Mouse (Mus musculus) heart, adult 2 months (tissue): ENCODE results near the gene Trappc3. TPM values are rescaled to one million over a fixed set of nuclear protein-coding genes. Genes with fewer than 3 reads are reported as not detected.
"Not testable (repeated sequence)": the region's sequence is repeated elsewhere in the genome, so short reads cannot be mapped to it uniquely, and the experiment has no call there.

Experiments used
- DNase-seq, 2 experiments: peaks; one replicate each; pipeline ENCODE4 v3.0.0; 2021
- H3K27ac ChIP-seq: fragments of 200-600 bp; 2 replicates; pipeline ENCODE4 v1.8.1; 2022
- H3K27me3 ChIP-seq: fragments of 200-500 bp; 2 replicates; pipeline ENCODE4 v1.6.1; 2012; ENCODE audit warnings: mild to moderate bottlenecking, low read length, inconsistent platforms, mixed read lengths; ENCODE audit not compliant: control insufficient read depth, insufficient read depth
- H3K36me3 ChIP-seq: fragments of 200-500 bp; 2 replicates; pipeline ENCODE4 v1.6.1; 2012; ENCODE audit warnings: low read length, inconsistent platforms; ENCODE audit not compliant: control insufficient read depth, insufficient read depth
- H3K4me1 ChIP-seq: fragments of 200-500 bp; 2 replicates; pipeline ENCODE4 v1.6.1; 2011; ENCODE audit warnings: low read length; ENCODE audit not compliant: control insufficient read depth, insufficient read depth
- H3K4me3 ChIP-seq: fragments of 200-600 bp; 2 replicates; pipeline ENCODE4 v1.8.1; 2022
- H3K79me2 ChIP-seq: fragments of 200-500 bp; replicated peaks from 2 replicates; pipeline ENCODE4 v1.6.1; 2012; ENCODE audit warnings: mild to moderate bottlenecking, inconsistent platforms, low read length, moderate library complexity, mixed read lengths; ENCODE audit not compliant: control insufficient read depth, insufficient read depth
- H3K9ac ChIP-seq: fragments of 200-500 bp; 2 replicates; pipeline ENCODE4 v1.6.1; 2012; ENCODE audit warnings: low read depth, mild to moderate bottlenecking, control low read depth, inconsistent platforms, low read length, mixed read lengths
- CTCF ChIP-seq: fragments of 200-600 bp; IDR thresholded peaks from 2 replicates; pipeline ENCODE4 v1.8.1; 2022; ENCODE audit warnings: antibody characterized with exemption, mild to moderate bottlenecking, moderate library complexity
- EP300 ChIP-seq: fragments of 200-500 bp; IDR thresholded peaks from 2 replicates; pipeline ENCODE4 v1.6.1; 2011; ENCODE audit warnings: low read depth, low read length, control low read depth; ENCODE audit not compliant: insufficient read depth
- POLR2A ChIP-seq: fragments of 200-500 bp; IDR thresholded peaks from 2 replicates; pipeline ENCODE4 v1.6.1; 2011; ENCODE audit warnings: mild to moderate bottlenecking, low read depth, low read length, control low read depth; ENCODE audit not compliant: insufficient read depth
- WGBS: fragments of 180-500 bp; shearing (Covaris S2); methylation state at CpG from one replicate; pipeline ENCODE4 v1.1.7; 2018; 5-methylcytosine and 5-hydroxymethylcytosine counted together
- intact Hi-C: fragments of 180-260 bp; cut with DNase I; formaldehyde crosslinking; loops from one replicate; pipeline ENCODE4 v1.15.1; 2025
- long read RNA-seq: library from polyadenylated mRNA; stranded (forward); transcript quantifications from one replicate; pipeline ENCODE4 v2.0.0, GENCODE M21; 2021
- polyA plus RNA-seq: library from polyadenylated mRNA; depleted of rRNA; stranded (reverse); fragments of >200 nt; gene quantifications from 2 replicates; pipeline ENCODE4 v1.2.3, GENCODE M21; 2012; rRNA removed
- total RNA-seq, 2 experiments: library from RNA; stranded (reverse); gene quantifications; 2 replicates each; pipeline ENCODE4 v1.2.3; 2021

The Trappc3 gene
- total RNA-seq (10 to 100 TPM; 46.3 to 49.5 TPM), polyA plus RNA-seq (41.0 and 65.9 TPM in 2 replicates)
- long read RNA-seq, transcript Trappc3-201 (5 exons, 1,336 nt) = major isoform, 5 of 7 reads
- long read RNA-seq, partial matches to known transcripts = 1 of 7 reads
- long read RNA-seq, other reads (novel, unspliced or antisense) = 1 of 7 reads

DNA sequence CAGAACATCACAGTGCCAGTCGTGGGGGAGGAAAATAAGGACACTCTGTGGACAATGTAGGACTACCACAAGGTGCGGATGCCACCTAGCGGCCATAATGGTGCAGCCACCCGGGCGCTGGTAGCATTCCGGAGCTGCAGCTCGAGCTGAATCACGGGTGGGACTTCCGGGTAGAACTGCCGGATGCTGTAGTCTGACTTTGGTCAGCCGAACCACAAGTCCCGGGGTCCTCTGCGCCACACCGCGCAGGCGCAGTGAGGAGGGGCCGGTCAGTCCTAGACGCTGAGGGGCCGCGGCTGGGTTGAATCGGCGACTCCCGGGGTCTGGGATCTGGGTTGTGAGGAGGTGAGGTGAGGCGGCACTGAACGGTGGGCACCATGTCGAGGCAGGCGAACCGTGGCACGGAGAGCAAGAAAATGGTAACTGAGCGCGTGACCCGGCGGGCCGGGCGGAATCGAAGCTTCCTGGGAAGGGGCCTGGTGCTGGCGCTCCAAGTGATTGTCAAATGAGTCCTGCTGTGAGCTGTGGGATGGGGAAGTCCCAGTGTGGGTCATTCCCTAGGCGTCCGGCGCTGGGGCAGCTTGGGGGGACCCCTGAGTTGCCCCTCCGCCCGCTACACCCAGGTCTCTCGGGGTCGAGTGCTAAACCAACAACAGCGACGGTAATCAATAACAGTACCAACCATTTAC lies at the start of gene Trappc3:
Gene Trappc3 (plus strand): TSS at position 207 of the 689 bp plus-strand sequence.
- peaks cover 30% of the 10 kb centered on the region for H3K4me1 ChIP-seq
- WGBS = under 1% methylated on average over 46 of the region's 46 CpGs

DNA sequence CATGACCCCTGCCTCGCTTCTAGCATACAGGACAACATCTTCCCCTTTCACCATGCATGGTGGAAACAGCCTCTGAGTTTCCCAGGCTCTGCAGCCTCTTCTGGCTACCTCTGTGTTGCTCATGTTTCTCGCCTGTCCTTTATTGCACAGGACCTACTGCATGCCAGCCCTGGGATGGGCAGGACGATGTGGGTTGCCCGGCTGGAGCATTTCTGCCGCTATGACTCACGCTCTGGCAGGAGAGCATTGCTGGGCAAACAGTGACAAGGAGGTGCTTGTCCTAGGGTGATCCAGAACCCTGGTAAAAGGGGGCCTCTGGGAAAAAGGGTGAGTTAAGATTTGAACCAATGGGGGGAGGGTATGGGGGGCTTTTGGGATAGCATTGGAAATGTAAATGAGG lies 44.4 kb upstream of the Trappc3 start:
- no peak for TF ChIP-seq POLR2A
- Histone ChIP-seq H3K79me2 (no peaks in the 10 kb centered on the region), H3K4me3 (no peak overlapping the region), H3K36me3 (no peaks in the 10 kb centered on the region), H3K9ac (no peak overlapping the region), H3K27ac (no peak overlapping the region), H3K4me1 (0 out of 2 replicates have a peak, but pooled peaks cover 2% of the 10 kb centered on the region), H3K27me3 (no peaks in the 10 kb centered on the region)
- peak in 1 of 2 experiments; percentile 31 for DNase-seq
- WGBS = 41% methylated on average over 6 of the region's 6 CpGs
- intact Hi-C loops = no loop called here

More for the DNA sequence above, at the start of gene Trappc3:
- Histone ChIP-seq H3K79me2 (peaks cover 3% of the 10 kb centered on the region; the same call in 1 of the 2 replicates), H3K9ac (peak within 1 kb of the TSS; percentile 88), H3K4me3 (peak within 1 kb of the TSS; percentile 93), H3K36me3 (peaks cover 5% of the 10 kb centered on the region; the same call in 1 of the 2 replicates), H3K27me3 (no peaks in the 10 kb centered on the region), H3K27ac (peak within 1 kb of the TSS; percentile 93)
- TF ChIP-seq EP300 = peak; percentile 99
- TF ChIP-seq POLR2A = peak; percentile 63
- no peak; the same call in 1 of the 2 replicates for TF ChIP-seq CTCF
- DNase-seq = peak; percentile 98 to 99
- intact Hi-C loops = loop anchor here (1.0 to 5.0 kb wide), 3 partner anchors 60 to 175 kb away; partner anchors contain the start of genes Stk40 and Thrap3

DNA sequence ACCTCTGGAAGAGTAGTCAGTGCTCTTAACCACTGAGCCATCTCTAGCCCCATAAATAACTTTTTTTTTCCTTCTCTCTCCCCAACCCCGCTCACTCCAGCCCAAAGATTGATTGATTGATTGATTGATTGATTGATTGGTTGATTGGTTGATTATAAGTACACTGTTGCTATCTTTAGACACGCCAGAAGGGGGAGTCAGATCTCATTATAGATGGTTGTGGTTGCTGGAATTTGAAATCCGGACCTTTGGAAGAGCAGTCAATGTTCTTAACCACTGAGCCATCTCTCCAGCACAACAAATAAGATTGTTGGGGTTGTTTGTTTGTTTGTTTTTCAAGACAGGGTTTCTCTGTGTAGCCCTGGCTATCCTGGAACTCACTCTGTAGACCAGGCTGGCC lies 42.6 kb upstream of the Trappc3 start:
- H3K4me1 ChIP-seq, H3K9ac ChIP-seq, H3K4me3 ChIP-seq, H3K36me3 ChIP-seq, DNase-seq, H3K27me3 ChIP-seq, H3K79me2 ChIP-seq, H3K27ac ChIP-seq, intact Hi-C loops: not testable (repeated sequence)
- WGBS = 77% methylated on average over 3 of the region's 3 CpGs

DNA sequence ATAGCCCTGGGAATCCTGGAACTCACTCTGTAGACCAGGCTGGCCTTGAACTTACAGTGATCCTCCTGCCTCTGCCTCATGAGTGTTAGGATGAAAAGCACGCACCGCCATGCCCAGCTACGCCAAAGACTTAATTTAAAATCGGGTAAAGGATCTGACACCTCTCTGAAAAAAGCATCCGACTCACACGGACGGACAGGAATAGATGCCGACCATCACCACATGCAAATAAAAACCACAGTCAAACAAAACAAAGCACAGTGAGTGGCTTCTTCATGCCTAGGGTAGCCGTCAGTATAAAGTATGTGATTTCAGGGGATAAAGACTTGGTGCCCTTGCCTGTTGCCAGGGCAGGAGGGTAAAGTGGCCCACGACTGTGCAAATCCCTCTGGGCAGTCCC lies 42.1 kb upstream of the Trappc3 start:
- TF ChIP-seq POLR2A (no peak), EP300 (no peak), CTCF (no peak)
- no peak overlapping the region for H3K27ac ChIP-seq
- 0 out of 2 replicates have a peak, but pooled peaks cover 2% of the 10 kb centered on the region for H3K4me1 ChIP-seq
- H3K79me2 ChIP-seq = no peaks in the 10 kb centered on the region
- no peak overlapping the region for H3K4me3 ChIP-seq
- no peaks in the 10 kb centered on the region for H3K27me3 ChIP-seq
- intact Hi-C loops = no loop called here
- 82% methylated on average over 10 of the region's 10 CpGs for WGBS
- H3K36me3 ChIP-seq = no peaks in the 10 kb centered on the region
- H3K9ac ChIP-seq = no peak overlapping the region
- no peak for DNase-seq

DNA sequence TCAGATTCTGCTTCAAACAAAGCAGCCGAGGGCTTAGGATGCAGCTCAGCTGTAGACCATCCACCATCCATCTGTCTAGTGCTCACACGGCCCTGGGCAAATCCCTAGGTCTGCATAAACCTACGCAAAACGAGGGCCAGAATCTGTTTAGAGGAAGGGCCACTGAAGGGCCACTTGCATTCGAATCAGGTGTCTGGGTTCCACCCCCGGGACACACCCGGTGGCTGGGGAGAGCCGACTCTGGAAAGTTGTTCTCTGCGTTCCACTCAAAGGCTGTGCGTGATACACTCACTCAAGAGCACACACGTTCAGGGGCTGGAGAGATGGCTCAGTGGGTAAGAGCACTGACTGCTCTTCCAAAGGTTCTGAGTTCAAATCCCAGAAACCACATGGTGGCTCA lies 39.5 kb upstream of the Trappc3 start:
- TF ChIP-seq CTCF = no peak
- no peak for TF ChIP-seq EP300
- no peak for TF ChIP-seq POLR2A
- H3K4me3 ChIP-seq = no peak overlapping the region
- peaks cover 4% of the 10 kb centered on the region for H3K4me1 ChIP-seq
- WGBS = 79% methylated on average over 11 of the region's 11 CpGs
- H3K36me3 ChIP-seq = no peaks in the 10 kb centered on the region
- H3K27me3 ChIP-seq = no peaks in the 10 kb centered on the region
- intact Hi-C loops = no loop called here
- H3K27ac ChIP-seq = no peak overlapping the region
- H3K79me2 ChIP-seq = no peaks in the 10 kb centered on the region
- H3K9ac ChIP-seq = no peak overlapping the region
- DNase-seq = no peak

DNA sequence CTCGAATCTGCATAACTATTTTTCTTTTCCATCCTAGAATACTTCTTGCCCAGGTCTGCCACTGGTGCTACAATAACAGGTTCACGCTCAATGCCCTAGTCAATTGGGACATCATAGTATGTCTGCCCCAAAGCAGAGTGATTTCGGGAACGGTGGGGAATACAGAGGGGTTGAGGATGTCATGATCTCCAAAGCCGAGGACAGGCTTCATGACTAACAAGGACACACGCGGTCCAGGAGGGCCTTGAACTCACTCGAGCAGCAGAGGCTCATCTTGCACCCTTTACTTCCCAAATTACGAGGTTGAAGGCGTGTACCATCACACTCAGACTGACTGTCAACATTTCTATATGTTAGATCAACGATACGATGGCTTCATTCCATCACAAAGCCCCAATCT lies 35.5 kb upstream of the Trappc3 start:
- H3K27me3 ChIP-seq = no peaks in the 10 kb centered on the region
- WGBS = 39% methylated on average over 12 of the region's 12 CpGs

More for the DNA sequence above, 35.5 kb upstream of the Trappc3 start:
- peak in 1 of 2 experiments; percentile 21 for DNase-seq
- H3K4me1 ChIP-seq = peaks cover 5% of the 10 kb centered on the region
- no peaks in the 10 kb centered on the region for H3K36me3 ChIP-seq
- TF ChIP-seq CTCF (no peak), EP300 (no peak), POLR2A (no peak)
- H3K9ac ChIP-seq = 0 out of 2 replicates have a peak overlapping the region, but pooled peaks have one; percentile 7
- peak overlapping the region; percentile 88 for H3K27ac ChIP-seq
- H3K79me2 ChIP-seq = no peaks in the 10 kb centered on the region
- intact Hi-C loops = loop anchor here (1.0 to 2.0 kb wide), 4 partner anchors 24 to 84 kb away; partner anchors contain the start of gene Thrap3
- H3K4me3 ChIP-seq = peak overlapping the region; percentile 50; the same call in 1 of the 2 replicates
